Mouse (Mus musculus) layer of hippocampus, adult 8-10 months (tissue): ENCODE results near the gene Ssh1. TPM values are rescaled to one million over a fixed set of nuclear protein-coding genes. Genes with fewer than 3 reads are reported as not detected.

Experiments used
- DNase-seq, 2 experiments: peaks; one replicate each; pipeline ENCODE4 v3.0.0; 2022; ENCODE audit warnings: low spot score in 2 of 2
- total RNA-seq, 4 experiments: library from RNA; stranded (reverse); gene quantifications; 2 replicates each; pipeline ENCODE4 v1.2.4; 2022

The Ssh1 gene
- 10 to 100 TPM; 27.9 to 32.3 (median 29.3) TPM for total RNA-seq

DNA sequence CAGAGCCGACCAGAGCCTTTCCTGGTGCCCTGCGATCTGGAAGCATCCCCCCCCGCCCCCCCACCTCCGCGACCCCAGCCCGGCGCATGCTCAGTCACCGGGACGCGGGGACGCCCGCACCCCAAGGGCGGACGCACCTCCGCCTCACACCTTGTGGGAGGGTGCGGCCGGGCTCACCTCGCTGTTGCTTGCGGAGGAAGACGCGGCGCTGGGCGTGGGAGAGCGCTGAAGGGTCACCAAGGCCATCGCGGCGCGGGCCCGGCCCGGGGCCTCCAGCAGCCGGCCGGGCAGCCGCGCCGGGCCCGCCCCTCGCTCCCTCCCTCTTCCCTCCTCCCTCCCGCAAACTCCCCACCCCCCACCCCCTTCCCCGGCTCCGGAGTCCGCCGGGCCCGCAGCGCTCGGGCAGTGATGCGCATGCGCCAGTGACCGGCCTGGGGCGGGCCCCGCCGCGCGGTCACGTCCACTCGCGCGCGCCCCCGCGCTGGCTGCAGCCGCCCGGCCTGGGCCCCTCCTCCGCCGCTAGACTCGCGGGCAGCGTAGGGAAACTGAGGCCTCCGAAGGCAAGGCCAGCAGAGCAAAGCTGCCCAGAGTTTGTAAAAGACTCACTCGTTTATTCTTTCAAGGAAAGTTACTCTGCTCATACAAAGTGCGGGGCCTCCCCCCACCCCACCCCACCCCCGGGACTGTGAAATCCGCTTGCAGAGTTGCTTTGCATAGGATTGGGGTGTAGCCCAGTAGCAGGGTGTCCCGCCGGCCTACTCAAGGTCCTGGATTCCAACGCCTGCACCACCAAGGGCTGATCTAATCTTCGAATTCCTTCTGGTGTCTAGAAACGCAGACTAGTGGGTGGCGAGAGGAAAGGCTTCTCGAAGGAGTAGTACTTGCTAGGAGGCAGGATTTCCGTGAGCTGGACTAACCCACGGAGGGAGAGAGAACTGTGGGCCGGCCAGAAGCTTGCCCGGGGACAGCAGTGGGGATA, at the start of gene Ssh1:
TSS of gene Ssh1 (minus strand) at position 408 of the 979 bp plus-strand sequence.
- peak; percentile 40 to 85 for DNase-seq

DNA sequence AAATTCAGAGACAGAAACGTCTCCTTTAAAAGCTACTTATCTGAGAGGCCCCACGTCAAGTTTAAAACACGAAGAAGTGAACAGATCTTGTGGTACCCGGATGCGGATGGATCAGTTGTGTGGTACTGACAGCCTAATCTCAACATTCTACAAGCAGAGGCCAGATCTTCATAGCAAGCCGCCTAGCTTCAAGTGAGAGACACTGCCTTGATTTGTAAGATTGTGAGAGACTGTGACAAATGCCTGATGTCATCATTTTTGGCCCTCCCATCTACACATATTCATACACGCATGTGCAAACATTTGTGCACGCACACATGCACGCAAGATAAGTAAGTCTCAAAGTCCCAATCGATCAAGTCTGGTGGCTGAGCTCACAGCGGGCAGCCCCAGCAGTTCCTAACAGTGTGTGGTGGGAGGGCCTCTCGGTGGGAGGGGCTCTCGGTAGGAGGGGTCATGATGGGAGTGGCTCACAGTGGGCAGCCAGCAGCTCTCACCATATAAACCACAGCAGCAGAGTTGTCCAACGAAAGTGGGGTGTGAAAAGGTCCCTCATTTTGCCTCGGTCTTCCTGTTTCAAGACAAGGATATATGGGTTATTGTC, 47.7 kb upstream of the Ssh1 start:
- no peak for DNase-seq

DNA sequence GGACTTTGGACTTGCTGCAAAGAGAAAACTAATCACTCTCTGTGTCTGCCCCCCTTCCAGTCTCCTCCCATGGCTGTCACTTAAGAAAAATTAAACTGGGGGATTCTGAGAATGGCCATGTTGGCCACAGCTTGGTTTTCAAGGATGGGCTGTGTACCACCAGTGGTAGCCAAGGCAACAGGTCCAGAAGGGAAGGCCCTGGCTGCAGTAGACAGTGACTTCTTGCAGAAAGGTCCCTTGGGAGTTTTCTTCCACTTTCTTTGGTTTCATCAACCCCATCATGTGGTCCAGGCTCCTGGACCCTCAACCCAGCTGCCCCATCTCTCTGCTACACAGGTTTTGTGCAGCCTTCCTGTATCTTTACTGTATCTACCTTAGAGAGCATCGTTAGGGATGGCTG, 47.2 kb upstream of the Ssh1 start:
- no peak for DNase-seq

DNA sequence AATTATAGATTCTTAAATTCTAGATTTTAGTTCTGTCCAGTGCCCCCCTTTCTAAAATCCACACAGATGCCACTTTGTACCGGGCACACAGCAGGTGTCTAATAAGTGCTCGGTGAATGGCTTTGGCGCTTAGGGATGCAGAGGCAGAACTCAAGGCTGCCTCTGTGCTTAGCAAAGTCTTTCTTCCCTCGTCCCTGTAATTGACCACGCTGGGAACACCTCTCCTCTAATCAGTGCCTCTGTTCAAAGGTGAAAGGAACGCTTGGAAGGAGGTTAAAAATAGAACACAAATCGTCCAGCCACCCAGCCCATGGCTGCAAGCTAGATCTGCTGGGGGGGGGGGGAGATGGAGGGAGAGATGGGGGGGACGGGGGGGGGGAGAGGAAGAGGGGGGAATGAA, 46.8 kb upstream of the Ssh1 start:
- no peak for DNase-seq

DNA sequence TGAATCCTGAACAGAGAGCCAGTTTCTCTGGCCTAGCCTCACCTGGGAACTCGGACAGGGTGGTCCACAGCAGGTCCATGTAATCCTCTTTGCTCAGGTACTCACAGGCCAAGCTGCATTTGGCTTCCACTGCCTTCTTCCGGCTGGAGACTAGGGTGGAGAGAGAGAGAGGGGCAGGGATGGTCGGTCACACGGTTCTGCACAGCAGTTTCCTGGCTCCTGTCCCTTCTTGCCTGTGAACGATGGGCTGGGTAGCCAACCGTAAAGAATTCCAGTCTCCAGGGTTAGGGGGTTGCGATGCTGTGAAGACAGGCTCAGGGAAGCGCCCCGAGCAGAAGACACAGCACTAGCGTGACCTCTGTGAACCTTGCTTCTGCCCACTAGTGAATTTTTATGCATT, 41.4 kb upstream of the Ssh1 start:
- no peak for DNase-seq

DNA sequence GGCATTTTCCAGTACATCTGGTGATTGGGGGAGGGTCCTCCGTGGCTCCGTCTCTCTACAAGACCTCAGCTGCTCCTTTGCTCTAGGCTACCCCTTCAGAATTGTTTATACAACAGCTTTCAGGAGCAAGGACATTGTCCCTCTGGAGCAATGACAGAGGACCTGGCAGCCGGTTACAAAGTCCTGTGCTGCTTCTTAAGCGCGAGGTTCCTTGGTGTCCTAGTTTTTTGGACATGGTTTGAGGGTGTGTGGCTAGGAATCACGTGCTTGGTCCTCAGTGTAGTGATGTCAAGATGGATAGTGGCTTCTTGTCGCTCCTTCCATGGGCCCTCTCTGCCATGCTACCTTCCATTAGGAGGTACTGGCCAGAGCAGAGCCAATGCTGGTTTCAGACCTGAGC, 40.7 kb upstream of the Ssh1 start:
- no peak for DNase-seq

DNA sequence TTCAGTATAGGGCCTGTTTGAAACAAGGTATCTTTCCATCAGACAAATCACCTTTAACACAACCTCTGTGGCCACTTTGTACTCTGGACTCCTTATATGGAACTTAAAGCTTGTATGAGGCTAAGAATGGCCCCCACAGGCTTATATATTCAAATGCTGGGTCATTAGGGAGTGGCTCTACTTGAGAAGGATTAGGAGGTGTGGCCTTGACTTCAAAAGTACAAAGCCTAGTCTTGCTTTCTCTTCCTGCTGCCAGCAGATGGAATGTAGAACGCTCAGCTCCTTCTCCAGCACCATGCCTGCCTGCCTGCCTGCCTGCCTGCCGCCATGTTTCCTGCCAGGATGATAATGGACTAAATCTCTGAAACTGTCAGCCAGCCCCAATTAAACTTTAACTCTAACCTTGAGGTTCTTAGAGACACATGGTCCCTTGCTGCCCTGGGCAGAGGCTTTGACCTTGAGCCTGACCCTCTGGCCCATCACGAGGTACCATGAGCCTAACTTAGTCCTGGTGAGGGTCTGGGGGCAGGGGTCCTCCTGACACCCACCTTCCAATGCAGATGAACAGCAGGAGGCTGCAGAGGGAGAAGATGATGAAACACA, 38.6 kb upstream of the Ssh1 start:
- DNase-seq = no peak

DNA sequence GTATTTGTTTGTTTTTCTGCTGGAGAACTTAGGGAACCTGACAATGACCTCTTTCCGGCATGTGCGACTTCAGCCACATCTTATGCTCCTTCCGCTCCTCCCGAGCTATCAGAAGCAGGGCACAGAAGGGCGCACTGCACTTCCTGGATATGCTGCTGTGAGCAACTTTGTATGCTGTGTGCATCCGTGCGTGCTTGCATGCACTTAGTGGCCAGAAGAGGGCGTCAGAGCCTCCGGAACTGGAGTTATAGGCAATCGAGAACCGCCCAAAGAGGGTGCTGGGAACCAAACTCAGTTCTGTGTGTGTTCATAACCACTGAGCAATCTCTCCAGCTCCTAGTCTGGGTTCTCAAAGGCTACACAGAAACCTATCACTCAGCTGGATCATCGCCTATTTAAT, 37.0 kb upstream of the Ssh1 start:
- DNase-seq = no peak

DNA sequence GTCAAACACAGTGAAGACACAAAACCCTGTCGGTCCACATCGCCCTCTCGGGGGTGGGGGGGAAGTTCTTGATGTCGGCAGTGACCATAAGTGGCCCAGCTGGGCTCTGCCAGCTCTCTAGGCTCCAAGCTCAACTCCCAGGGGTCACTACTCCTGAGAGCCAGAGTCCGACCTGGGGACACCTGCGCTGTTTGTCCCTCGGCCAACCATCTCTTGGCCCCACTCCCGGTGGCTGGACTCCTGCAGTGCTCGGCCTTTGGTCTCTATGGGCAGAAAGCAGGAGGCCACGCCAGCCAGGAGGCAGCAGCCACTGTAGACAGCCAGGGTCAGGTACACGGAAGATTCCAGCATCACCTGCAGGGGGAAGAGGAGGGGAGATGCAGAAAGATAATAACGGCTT, 34.4 kb upstream of the Ssh1 start:
- DNase-seq = no peak

DNA sequence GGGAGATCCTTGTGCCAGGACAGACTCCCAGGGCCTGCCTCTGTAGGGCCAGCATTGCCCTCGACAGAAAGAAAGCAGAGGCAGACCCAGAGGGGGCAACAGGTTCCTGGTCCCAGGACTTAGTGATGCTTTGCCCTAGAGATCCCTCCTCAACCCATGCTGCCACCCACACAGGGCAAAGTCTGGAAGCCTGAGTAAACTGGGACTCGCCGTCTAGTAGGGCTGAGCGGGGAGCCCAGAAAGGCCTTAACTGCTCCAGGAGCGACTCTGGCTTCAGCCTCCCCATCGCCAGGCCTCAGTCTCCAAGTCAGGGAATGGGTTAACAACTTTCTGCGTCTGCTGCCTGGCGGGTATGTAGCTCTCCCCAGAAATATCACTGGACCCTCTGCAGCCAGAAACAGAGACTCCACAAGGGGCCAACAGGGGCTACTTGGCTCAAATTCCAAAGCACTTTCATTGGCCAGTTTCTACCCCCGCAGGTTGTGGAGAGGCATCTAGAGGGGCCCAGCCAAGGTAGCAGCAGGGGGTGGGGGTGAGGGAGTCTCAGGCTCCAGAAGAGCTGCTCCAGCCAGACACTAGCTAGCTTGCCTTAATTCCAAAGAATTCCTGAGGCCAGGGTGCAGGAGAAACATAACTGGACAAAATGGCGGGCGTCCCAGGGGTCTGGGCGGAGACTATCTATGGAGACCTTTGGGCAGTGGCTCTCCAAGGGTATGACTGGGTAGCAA, 33.7 kb upstream of the Ssh1 start:
- DNase-seq = no peak

DNA sequence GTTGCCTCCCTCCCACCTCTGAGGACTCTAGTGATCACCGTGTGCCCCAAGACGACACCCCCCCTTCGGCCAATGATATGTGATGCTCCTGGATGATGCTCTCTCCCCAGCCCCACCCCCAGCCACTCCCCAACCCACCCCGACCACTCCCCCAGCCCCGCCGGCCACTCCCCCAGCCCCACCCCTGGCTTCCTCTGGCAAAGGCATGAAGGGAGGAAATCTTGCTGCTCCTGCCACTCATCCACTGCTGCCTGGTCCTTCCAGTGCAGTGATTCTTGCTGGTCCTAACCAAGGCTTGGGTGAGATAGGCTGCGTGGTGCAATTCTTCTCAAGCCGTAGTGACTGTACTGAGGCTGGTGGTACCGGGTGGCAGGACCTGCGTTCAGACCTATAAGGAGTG, 31.2 kb upstream of the Ssh1 start:
- no peak for DNase-seq

DNA sequence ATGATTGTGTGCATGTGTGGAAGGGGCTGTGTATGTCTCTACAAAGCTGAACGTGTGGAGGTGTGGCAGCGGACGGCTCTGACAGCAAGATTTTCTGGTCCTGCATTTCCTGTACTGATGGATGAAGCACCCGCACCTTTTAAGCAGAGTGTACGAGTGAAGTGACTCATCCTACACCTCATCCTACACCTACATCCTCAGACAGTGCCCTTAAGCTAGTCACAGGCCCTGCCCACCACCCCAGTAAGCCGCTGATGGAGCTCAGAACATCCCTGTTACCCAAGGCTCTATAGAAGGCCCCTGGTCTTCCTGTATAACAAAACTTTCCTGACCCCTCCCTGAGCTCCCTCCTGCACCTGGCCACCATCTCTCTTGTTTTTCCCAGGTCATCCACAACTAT, 30.7 kb upstream of the Ssh1 start:
- no peak for DNase-seq

DNA sequence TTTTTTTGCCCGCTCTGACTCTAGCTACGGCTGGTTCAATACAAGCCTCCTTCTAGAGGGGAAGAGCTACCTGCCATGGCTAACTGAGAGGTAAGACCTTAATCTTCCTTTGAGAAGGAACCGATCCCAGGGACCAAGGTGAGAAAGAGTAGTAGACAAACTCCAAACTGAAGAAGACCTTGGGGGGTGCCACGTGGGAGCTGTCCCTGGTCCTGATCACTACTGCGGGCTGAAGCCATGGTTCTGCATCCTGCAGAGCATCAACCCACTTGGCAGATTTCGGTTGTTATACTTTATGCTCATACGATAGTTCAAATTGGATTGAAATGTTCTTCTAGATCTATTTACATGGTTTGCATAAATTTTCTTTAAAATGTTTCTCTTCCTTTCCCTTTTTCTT, 21.4 kb upstream of the Ssh1 start:
- no peak for DNase-seq

DNA sequence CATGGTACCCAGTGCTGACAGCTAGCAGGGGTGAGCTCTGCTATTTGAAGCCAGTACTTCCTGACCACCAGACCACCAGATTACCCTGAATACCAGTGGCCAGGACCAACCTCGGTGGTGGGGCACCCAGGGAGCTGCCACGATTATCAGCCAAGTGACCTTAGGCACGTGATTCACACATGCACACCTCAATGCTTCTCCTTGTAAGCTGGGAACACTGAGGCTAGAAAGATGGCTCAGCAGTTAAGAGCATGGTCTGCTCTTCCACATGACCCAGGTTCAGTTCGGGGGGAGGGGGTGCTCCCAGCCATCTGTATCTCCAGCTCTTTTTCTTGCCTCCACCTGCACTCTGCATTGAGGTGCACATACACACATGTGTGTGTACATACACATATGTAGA, 15.4 kb upstream of the Ssh1 start:
- DNase-seq = no peak

DNA sequence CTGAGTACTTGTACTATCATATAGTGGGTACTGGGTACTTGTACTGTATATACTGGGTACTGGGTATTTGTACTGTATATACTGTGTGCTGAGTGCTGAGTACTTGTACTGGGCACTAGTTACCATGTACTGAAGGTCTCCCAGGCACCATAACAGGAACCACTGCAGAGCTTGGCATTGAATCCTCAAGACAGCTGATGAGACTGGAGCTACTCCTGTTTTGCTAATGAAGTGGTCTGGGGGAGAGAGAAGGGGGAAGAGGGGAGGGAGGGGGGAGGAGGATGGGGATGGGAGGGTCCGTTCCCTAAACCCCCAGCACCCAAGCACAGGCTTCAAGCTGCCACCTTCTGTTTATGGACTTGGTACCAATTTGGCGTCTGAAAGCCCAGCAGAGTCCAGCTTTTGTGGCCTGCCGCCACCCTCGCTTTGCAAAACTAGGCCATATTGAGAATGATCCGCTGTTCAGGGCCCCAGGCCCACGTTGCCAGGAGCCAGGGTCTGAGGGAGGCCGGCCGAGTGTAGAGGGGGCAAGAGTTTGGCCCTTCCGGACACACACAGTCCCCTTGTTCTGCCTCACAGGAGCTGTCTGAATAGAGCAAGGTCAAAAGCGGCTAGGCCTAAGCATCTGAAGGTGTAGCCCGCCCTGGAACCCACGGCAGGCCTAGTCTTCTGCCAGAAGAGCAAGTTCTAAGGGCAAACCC, 14.2 kb upstream of the Ssh1 start:
- no peak for DNase-seq

DNA sequence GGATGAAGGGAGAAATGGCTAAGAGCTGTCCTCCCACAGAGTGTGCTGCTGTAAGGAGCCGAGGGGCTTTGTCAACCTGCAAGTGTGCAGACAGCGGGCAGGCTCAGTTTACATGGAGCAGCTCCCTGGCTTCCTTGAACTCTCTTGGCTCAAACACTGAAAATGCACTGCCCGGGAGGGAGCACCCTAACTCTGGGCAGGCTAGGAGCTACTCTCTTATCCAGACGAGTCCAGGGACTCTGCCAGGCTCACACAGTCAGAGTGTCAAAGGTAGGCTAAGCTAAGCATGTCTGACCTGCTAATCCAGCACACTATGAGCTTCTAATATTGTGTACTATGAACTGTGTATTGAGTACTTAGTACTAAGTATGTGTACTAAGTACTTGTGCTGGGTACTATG, 13.3 kb upstream of the Ssh1 start:
- DNase-seq = no peak

DNA sequence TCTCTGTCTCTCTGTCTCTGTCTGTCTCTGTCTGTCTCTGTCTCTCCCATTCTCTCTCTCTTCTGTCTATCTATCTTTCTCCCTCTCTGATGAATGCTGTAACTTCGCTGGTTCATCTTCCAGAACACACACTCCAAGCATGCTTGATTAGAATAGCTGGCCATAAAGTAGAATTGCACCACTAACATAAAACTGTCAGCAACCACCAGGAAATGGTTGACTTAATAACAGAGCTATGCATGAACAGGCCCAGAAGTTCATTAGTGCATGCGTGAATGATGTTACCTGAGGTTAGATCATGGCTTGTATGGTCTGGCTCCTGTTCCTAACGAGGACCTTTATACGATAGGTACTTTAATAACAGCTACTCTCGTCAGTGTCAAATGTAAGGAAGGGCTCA, 11.4 kb upstream of the Ssh1 start:
- DNase-seq = no peak

DNA sequence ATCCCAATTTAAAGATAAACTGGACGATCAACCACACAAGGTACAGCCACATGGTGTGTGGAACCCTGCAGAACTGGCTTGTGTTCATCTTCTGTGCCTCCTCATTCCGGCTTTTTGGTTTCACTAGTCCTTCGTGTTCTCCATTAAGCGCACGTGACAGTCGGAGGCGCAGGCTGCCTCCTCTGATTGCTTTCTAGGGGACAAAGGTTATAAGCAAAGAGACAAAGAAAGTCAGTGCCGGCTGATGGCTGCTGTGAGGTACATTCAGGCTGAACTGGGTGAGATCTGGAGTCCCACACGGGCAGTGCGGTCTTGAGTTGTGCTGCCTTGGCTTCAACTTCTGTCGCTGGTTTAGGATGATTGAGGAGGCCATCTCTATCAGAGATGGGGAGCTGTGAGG, 10.9 kb upstream of the Ssh1 start:
- DNase-seq = no peak

DNA sequence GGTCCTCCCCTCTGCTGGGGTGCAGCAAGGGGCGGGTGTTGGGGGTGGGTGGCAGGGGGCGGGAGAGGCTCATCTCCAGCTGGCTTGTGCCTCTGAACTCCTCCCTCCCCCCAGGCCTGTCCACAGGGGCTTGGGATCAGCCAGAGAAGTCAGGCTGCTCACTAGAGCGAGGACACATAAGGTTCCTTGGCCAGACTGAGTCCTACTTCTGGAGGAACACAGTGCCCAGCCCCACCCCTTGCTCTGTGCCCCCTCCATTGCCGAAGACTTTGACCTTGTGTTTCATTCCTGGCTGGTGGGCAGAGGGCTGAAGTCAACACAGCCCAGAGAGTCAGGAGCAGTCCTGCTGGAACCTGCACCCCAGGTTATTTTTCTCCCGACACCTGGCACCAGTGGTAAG, 9.8 kb upstream of the Ssh1 start, which contains the start of gene Dao:
TSS of gene Dao (plus strand) at position 162 of the 400 bp plus-strand sequence.
- no peak for DNase-seq

DNA sequence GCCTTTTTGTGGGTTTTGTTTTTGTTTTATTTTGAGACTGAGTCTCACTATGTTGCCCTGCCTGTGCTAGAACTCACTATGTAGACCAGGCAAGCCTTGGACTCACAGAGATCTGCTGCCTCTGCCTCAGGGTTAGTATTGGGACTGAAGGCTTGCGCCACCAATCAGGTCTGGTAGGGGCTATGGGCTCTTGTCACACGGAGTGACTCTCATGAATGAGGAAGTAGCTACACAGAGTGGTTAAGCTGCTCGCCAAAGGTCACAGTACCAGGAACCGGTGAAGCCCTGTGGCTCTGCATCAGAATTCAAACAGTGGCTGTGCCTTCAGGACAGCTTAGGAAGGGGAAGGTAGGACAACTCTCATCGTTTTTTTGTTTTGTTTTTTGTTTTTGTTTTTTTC, 5.7 kb upstream of the Ssh1 start:
- no peak for DNase-seq

DNA sequence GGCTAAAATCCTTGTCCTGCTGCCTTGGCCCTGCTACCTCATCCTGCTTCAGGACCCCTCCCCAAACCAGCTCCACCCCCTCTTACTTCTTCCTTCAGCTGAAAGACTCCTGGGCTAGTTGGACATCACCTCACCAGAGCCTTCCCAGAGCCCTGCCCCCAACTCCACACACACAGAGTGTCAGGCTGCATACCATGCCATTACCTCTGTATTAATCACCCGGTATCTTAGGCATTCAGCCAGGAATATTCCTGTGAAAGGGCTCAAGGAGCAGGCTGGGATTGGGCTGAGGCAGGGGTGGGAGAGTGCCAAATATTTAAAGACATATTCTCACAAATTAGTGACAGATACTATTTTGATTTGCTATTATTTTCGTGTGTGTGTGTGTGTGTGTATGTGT, 2.8 kb upstream of the Ssh1 start:
- DNase-seq = no peak
